Mouse (Mus musculus): ENCODE data around the gene S100a4.

S100a4 gene

GRCm38 (mm10) chr3:90599401-90599800, 4.2 kb upstream of the S100a4 start:
- no peak for DNase-seq (ENCODE audit: inconsistent ontology term)

GRCm38 (mm10) chr3:90600036-90600435, 3.5 kb upstream of the S100a4 start:
- DNase-seq (ENCODE audit: inconsistent ontology term), result no peak

GRCm38 (mm10) chr3:90600458-90601195, 2.9 kb upstream of the S100a4 start:
- peak; percentile 89 for DNase-seq (ENCODE audit: inconsistent ontology term)

GRCm38 (mm10) chr3:90601486-90602110, 2.0 kb upstream of the S100a4 start, which contains the start of gene Gm42674:
Gene Gm42674, plus strand, starts transcription at chr3:90601904.
- peak; percentile 86 for DNase-seq (ENCODE audit: inconsistent ontology term)

GRCm38 (mm10) chr3:90604416-90604815, 845 bp downstream of the S100a4 start:
- DNase-seq (ENCODE audit: inconsistent ontology term), result peak; percentile 98

- DNase-seq (ENCODE audit: inconsistent ontology term), result no peak
Measured at GRCm38 (mm10) chr3:90605049-90605448, 1.5 kb downstream of the S100a4 start.

- DNase-seq (ENCODE audit: inconsistent ontology term), result no peak
Measured at GRCm38 (mm10) chr3:90605736-90606135, 2.2 kb downstream of the S100a4 start.

- no peak for DNase-seq (ENCODE audit: inconsistent ontology term)
Measured at GRCm38 (mm10) chr3:90606185-90606584, 2.6 kb downstream of the S100a4 start.

- no peak for DNase-seq (ENCODE audit: inconsistent ontology term)
Measured at GRCm38 (mm10) chr3:90607361-90607760, 3.8 kb downstream of the S100a4 start.

GRCm38 (mm10) chr3:90608223-90608622, 4.7 kb downstream of the S100a4 start, which contains the start of gene S100a5:
Gene S100a5, plus strand, starts transcription at chr3:90608523.
- no peak for DNase-seq (ENCODE audit: inconsistent ontology term)

- DNase-seq (ENCODE audit: inconsistent ontology term), result no peak
Measured at GRCm38 (mm10) chr3:90609102-90609501, 5.5 kb downstream of the S100a4 start.

- no peak for DNase-seq (ENCODE audit: inconsistent ontology term)
Measured at GRCm38 (mm10) chr3:90611494-90611893, 7.9 kb downstream of the S100a4 start.

- peak; percentile 87 for DNase-seq (ENCODE audit: inconsistent ontology term)
Measured at GRCm38 (mm10) chr3:90612061-90612460, 8.5 kb downstream of the S100a4 start.

GRCm38 (mm10) chr3:90612728-90613291, 9.2 kb downstream of the S100a4 start, which contains the start of gene S100a6:
Gene S100a6, plus strand, starts transcription at chr3:90612882.
- DNase-seq (ENCODE audit: inconsistent ontology term), result peak; percentile 92

- no peak for DNase-seq (ENCODE audit: inconsistent ontology term)
Measured at GRCm38 (mm10) chr3:90613461-90614147, 10.0 kb downstream of the S100a4 start.

- DNase-seq (ENCODE audit: inconsistent ontology term), result no peak
Measured at GRCm38 (mm10) chr3:90614148-90614530, 10.6 kb downstream of the S100a4 start.

- no peak for DNase-seq (ENCODE audit: inconsistent ontology term)
Measured at GRCm38 (mm10) chr3:90614611-90615251, 11.2 kb downstream of the S100a4 start.

- peak; percentile 85 for DNase-seq (ENCODE audit: inconsistent ontology term)
Measured at GRCm38 (mm10) chr3:90615415-90615814, 11.8 kb downstream of the S100a4 start.

- no peak for DNase-seq (ENCODE audit: inconsistent ontology term)
Measured at GRCm38 (mm10) chr3:90615911-90616310, 12.3 kb downstream of the S100a4 start.

- DNase-seq (ENCODE audit: inconsistent ontology term), result no peak
Measured at GRCm38 (mm10) chr3:90617586-90617985, 14.0 kb downstream of the S100a4 start.

- no peak for DNase-seq (ENCODE audit: inconsistent ontology term)
Measured at GRCm38 (mm10) chr3:90621552-90621951, 18.0 kb downstream of the S100a4 start.

All from Muller cell, postnatal 12 days (primary cell).